Mouse (Mus musculus): Measurements from ENCODE around the gene Tut1. TPM values are rescaled to one million over a fixed set of nuclear protein-coding genes. Genes with fewer than 3 reads are reported as not detected.

The Tut1 gene
- polyA plus RNA-seq, 1 experiment from 2014 or later, result 42.4 TPM

DNA sequence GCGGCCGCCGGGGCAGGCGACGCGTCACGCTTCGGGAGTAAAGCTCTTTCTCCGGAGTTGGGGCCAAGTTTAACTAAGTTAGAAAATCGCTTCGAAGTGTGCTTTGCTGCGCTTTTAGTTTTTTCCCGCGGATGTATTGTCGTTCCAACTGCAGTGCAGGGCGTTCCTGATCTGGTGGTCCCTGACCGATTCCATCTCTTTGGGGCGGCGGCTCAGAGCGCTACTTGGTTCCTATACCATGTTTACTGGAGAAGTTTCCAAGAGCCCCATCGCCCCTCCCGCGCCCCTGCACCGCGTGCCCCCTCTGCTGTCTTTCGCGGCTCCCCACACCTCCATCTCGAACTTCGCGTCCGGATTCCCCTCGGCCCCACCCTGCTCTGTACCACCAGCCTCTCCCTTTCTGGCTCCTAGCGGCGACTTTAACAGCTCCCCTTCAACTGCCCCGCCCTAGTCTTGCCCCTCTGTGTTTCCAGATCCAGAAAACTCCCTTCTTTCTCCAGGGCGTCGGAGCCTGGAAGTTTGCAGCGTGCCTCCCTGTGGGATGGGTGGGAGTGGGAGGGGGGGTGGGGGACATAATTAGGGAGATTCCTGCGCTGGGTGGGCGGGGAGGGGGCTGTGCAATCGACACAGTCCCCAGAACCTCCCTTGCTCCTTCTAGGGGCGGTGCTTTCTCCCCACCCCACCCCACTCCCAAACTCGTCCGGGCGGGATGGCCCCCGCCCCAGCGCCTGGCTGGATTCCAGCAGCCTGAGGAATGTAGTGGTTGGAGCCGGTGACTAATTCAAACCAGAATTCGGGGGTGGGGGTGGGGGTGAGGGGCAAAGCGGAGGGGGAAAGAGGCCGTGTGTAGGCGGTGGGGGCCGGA is 36.2 kb downstream of the Tut1 start:
- Histone ChIP-seq H3K4me1 (replicated peaks; ENCODE audit: control insufficient read depth, insufficient read depth, low read length) (peaks cover 20% of the 10 kb centered on the region), H3K4me2 (peak overlapping the region; percentile 95), H3K27ac (ENCODE audit: low read depth, low read length) (0 out of 2 replicates have a peak overlapping the region, but pooled peaks have one; percentile 56), H3K4me3 (ENCODE audit: low read depth, low read length) (peak overlapping the region; percentile 61), H3K9ac (ENCODE audit: low read depth, low read length) (peak overlapping the region; percentile 64), H3K27me3 (replicated peaks; ENCODE audit: control insufficient read depth, insufficient read depth, low read length) (peaks cover 35% of the 10 kb centered on the region), H3K9me3 (ENCODE audit: control insufficient read depth, low read length) (no peaks in the 10 kb centered on the region), H3K36me3 (ENCODE audit: control insufficient read depth, insufficient read depth, low read length) (no peaks in the 10 kb centered on the region)
- under 1% methylated on average over 53 of the region's 53 CpGs for WGBS
- DNase-seq (ENCODE audit: low spot score) (peak; percentile 67), ATAC-seq (replicated peaks; ENCODE audit: low FRiP score) (peak; percentile 40; the same call in 1 of the 2 replicates)

DNA sequence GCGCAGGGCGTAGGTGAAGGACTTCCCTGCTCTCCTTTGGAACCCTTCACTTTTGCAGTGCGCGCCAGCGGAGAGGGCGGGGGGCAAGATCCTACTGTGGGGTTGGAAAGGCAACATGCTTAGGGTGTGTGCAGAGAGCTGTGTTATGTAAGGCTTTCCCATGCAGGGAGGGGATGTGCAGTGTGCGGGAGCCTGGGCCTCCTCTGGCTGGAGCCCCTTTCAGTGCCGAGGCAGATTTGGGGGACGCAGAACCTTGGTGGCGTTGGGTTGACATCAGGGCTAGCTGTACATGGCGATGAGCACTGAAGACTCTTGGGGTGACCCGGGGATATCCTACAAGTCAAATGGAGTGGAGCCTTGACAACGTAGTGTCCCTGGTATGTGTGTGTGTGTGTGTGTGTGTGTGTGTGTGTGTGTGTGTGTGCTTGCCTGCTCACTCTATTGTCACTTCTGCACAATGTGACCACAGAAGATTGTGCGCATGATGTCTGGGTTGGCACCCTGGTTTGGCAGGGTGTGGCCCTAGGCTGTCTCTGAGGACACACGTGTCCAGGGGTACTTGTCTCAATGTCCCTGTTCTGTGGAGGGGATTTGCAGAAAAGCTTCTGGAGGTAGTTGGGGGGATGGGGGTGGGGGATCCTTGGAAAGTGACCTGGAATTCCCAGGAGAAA is 36.9 kb downstream of the Tut1 start:
- H3K27ac ChIP-seq (ENCODE audit: low read depth, low read length), result 0 out of 2 replicates have a peak overlapping the region, but pooled peaks have one; percentile 56
- peak overlapping the region; percentile 41; the same call in 1 of the 2 replicates for H3K9ac ChIP-seq (ENCODE audit: low read depth, low read length)
- H3K4me1 ChIP-seq (replicated peaks; ENCODE audit: control insufficient read depth, insufficient read depth, low read length), result peaks cover 20% of the 10 kb centered on the region
- no peaks in the 10 kb centered on the region for H3K36me3 ChIP-seq (ENCODE audit: control insufficient read depth, insufficient read depth, low read length)
- H3K9me3 ChIP-seq (ENCODE audit: control insufficient read depth, low read length), result no peaks in the 10 kb centered on the region
- H3K4me2 ChIP-seq, result peak overlapping the region; percentile 95
- WGBS, result 20% methylated on average over 15 of the region's 15 CpGs
- ATAC-seq (replicated peaks; ENCODE audit: low FRiP score), result 0 out of 2 replicates have a peak, but pooled peaks have one; percentile 1
- peaks cover 35% of the 10 kb centered on the region for H3K27me3 ChIP-seq (replicated peaks; ENCODE audit: control insufficient read depth, insufficient read depth, low read length)
- DNase-seq (ENCODE audit: low spot score), result peak; percentile 46
- peak overlapping the region; percentile 61 for H3K4me3 ChIP-seq (ENCODE audit: low read depth, low read length)

DNA sequence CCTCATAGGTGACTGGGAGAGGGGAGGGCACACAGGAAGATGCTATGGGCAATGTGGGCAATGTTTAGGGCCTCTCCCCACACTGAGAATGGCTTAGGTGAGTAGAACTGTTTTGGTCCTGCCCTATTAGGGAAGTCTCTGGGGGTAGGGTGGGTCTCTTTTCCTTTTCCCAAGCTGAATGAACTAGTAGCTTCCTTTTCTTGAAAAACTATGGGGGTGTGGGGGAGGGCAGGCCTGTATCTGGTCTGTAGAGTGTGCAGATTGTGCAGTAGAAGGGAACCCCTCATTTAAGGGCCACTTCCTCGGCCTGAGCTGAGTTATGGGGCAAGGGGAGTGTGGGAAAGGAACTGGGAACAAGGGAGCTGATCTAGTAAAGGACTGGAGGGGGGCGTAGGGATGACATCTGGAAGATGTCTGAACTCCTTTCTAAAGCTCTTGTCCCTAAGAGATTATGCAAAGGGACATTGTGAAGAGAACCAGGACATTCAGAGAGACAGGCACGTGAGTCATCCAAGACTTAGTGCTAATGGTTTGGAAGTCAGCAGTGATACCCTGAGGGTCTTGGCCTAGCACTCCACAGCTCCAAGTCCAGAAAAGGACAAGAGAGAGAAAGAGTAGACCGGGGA is 37.7 kb downstream of the Tut1 start:
- no peak for DNase-seq (ENCODE audit: low spot score)
- Histone ChIP-seq H3K36me3 (ENCODE audit: control insufficient read depth, insufficient read depth, low read length) (no peaks in the 10 kb centered on the region), H3K4me1 (replicated peaks; ENCODE audit: control insufficient read depth, insufficient read depth, low read length) (peaks cover 20% of the 10 kb centered on the region), H3K27ac (ENCODE audit: low read depth, low read length) (no peak overlapping the region), H3K4me2 (peak overlapping the region; percentile 95), H3K27me3 (replicated peaks; ENCODE audit: control insufficient read depth, insufficient read depth, low read length) (peaks cover 35% of the 10 kb centered on the region), H3K9me3 (ENCODE audit: control insufficient read depth, low read length) (no peaks in the 10 kb centered on the region), H3K9ac (ENCODE audit: low read depth, low read length) (no peak overlapping the region), H3K4me3 (ENCODE audit: low read depth, low read length) (no peak overlapping the region; the same call in 1 of the 2 replicates)
- ATAC-seq (replicated peaks; ENCODE audit: low FRiP score), result no peak
- 57% methylated on average over 4 of the region's 4 CpGs for WGBS

DNA sequence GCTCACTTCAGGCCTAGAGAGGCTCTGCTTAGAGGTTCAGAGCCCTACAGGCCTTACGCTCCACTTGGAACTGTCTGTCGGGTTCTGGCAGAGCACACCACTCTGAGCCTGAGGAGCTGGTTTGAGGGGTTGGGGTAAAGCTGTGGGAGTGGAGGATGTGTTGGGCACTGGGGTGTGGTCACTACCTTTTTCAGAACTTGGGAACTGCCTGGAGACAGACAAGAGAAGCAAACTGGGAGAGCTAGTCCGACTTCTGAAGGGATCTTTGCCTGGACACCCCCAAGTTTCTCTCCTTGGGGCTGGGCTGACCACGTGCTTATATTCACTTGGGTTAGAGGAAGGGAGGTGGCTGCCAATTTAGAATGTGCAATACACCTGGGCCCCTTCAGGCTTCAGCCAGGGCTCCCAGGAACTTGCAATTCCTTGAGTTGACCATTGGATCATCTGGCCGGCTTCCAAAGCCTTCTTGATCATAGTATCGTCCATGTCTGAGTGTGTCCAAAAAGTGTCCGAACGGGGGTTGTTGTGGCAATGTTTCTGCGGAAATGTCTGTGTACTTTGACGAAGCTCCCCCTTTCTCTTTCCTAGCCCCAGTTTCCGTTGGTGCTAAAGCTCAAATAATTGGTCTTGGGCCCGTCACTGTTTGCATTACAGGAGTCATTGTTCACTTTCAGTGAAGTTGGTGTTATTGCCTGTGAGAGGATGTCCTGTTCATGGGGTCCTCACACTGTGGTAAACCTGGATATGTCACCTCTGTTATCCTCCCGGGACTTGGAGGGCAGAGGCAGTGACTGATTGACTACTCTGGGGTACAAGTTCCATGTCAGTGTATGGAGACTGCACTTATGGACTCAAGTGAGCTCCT is 38.5 kb downstream of the Tut1 start:
- H3K9ac ChIP-seq (ENCODE audit: low read depth, low read length), result no peak overlapping the region
- H3K4me3 ChIP-seq (ENCODE audit: low read depth, low read length), result no peak overlapping the region
- H3K27me3 ChIP-seq (replicated peaks; ENCODE audit: control insufficient read depth, insufficient read depth, low read length), result peaks cover 35% of the 10 kb centered on the region
- no peak overlapping the region for H3K27ac ChIP-seq (ENCODE audit: low read depth, low read length)
- peak overlapping the region; percentile 95 for H3K4me2 ChIP-seq
- ATAC-seq (replicated peaks; ENCODE audit: low FRiP score) (no peak), DNase-seq (ENCODE audit: low spot score) (no peak)
- 75% methylated on average over 13 of the region's 13 CpGs for WGBS
- peaks cover 20% of the 10 kb centered on the region for H3K4me1 ChIP-seq (replicated peaks; ENCODE audit: control insufficient read depth, insufficient read depth, low read length)
- no peaks in the 10 kb centered on the region for H3K36me3 ChIP-seq (ENCODE audit: control insufficient read depth, insufficient read depth, low read length)
- no peaks in the 10 kb centered on the region for H3K9me3 ChIP-seq (ENCODE audit: control insufficient read depth, low read length)

DNA sequence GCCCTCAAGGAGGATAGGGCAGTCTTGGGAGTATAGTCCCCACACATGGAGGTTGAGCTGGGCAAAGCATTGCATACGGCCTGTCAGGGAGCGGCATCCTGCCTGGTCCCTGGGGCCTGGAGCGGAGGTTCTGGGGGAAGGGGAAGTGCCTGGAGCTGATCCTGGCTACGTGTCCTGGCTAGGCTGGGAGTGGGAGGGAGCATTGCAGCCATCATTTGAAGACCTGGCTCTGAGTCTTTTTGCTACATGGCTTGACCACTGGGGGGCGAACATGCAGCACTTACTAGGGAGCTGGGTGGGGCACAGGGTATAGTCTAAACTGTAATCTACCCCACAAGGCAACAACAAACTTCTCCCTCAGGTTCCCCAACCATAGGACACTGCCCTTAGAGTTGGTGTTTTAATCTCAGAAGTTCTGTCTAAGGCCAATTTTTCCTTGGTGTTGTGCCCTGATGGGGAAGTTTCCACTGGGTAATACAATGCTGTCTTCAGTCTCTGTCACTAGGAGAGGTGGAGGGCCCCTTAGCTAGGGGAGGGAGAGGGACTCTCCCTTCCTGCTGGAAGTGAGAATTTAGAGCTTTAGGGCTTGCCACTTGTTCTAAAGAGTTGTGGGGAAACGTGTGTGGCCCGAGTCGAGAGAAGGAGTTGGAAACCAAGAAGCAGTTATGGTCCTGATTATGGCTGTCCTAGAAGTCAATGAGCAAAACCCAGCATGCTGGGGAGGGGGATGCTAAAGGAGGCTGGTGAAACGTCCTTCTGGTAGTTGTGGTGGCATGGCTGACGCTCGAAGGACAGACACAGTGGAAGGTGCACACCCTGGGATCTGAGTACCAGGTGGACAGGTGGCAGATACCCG is 39.4 kb downstream of the Tut1 start:
- Histone ChIP-seq H3K36me3 (ENCODE audit: control insufficient read depth, insufficient read depth, low read length) (no peaks in the 10 kb centered on the region), H3K27me3 (replicated peaks; ENCODE audit: control insufficient read depth, insufficient read depth, low read length) (peaks cover 33% of the 10 kb centered on the region), H3K9ac (ENCODE audit: low read depth, low read length) (no peak overlapping the region), H3K4me3 (ENCODE audit: low read depth, low read length) (no peak overlapping the region), H3K4me2 (0 out of 2 replicates have a peak overlapping the region, but pooled peaks have one; percentile 9), H3K27ac (ENCODE audit: low read depth, low read length) (no peak overlapping the region), H3K4me1 (replicated peaks; ENCODE audit: control insufficient read depth, insufficient read depth, low read length) (peaks cover 29% of the 10 kb centered on the region), H3K9me3 (ENCODE audit: control insufficient read depth, low read length) (no peaks in the 10 kb centered on the region)
- WGBS, result 36% methylated on average over 12 of the region's 12 CpGs
- ATAC-seq (replicated peaks; ENCODE audit: low FRiP score) (peak; percentile 44; the same call in 1 of the 2 replicates), DNase-seq (ENCODE audit: low spot score) (peak; percentile 66)

DNA sequence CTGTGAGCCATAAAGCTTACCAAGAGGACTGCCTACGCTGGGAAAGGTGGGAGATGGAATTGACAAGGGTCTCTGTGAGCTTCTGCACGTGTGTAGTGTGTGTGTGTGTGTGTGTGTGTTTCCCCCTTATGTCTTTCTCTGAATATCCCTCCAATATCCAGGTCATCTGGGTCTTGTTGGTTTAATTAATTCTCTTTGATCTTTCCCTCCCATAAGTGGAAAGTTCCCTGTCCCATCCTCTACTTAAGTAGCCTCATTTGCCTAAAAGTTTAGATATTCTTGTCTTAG is 39.9 kb downstream of the Tut1 start:
- no peak for DNase-seq (ENCODE audit: low spot score)
- Histone ChIP-seq H3K9me3 (ENCODE audit: control insufficient read depth, low read length) (no peaks in the 10 kb centered on the region), H3K9ac (ENCODE audit: low read depth, low read length) (no peak overlapping the region), H3K36me3 (ENCODE audit: control insufficient read depth, insufficient read depth, low read length) (no peaks in the 10 kb centered on the region), H3K4me2 (no peak overlapping the region), H3K4me3 (ENCODE audit: low read depth, low read length) (no peak overlapping the region), H3K4me1 (replicated peaks; ENCODE audit: control insufficient read depth, insufficient read depth, low read length) (peaks cover 34% of the 10 kb centered on the region), H3K27me3 (replicated peaks; ENCODE audit: control insufficient read depth, insufficient read depth, low read length) (peaks cover 27% of the 10 kb centered on the region), H3K27ac (ENCODE audit: low read depth, low read length) (no peak overlapping the region)
- ATAC-seq (replicated peaks; ENCODE audit: low FRiP score), result no peak
- 43% methylated on average over 2 of the region's 2 CpGs for WGBS

DNA sequence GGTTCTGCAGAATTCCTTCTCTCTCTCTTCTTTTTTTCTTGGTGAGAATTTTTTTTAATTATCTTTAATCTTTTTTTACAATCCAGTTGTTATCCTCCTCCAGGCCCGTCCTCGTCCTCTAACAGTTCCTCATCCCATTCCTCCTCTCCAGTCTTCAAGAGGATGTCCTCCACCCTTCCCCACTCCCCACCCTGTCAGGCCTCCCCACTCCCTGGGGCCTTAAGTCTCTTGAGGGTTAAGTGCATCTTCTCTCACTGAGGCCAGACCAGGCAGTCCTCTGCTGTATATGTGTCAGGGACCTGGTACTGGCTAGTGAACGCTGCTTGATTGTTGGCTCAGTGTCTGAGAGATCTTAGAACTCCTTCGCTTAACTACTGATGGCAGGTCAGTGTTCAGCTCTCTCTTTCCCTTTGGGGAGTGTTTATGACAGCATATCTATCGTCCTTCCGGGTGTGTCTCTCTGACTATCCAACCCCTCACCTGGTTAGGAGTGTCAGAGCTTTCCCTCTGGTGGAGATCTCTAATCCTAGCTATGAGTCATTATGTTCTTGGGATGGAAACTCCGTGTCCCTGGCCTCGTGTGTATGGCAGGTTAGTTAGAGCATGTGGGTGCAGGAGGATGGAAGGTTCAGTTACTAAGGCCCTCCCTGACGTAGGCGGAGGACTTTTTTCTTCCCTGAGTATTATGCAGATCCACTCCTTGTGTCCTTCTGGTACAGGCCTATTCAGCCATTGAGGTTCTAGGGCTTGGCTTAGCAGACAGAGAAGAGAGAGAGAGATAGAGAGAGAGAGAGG is 41.4 kb downstream of the Tut1 start:
- Histone ChIP-seq H3K27ac (ENCODE audit: low read depth, low read length) (no peak overlapping the region), H3K9me3 (ENCODE audit: control insufficient read depth, low read length) (no peaks in the 10 kb centered on the region), H3K9ac (ENCODE audit: low read depth, low read length) (no peak overlapping the region), H3K4me1 (replicated peaks; ENCODE audit: control insufficient read depth, insufficient read depth, low read length) (peaks cover 27% of the 10 kb centered on the region), H3K4me2 (no peak overlapping the region), H3K4me3 (ENCODE audit: low read depth, low read length) (no peak overlapping the region), H3K36me3 (ENCODE audit: control insufficient read depth, insufficient read depth, low read length) (no peaks in the 10 kb centered on the region), H3K27me3 (replicated peaks; ENCODE audit: control insufficient read depth, insufficient read depth, low read length) (peaks cover 16% of the 10 kb centered on the region)
- ATAC-seq (replicated peaks; ENCODE audit: low FRiP score), result no peak
- 75% methylated on average over 10 of the region's 10 CpGs for WGBS
- DNase-seq (ENCODE audit: low spot score), result no peak
